Comparison of ENCODE assay signal across 13 mouse cellular contexts in the genomic region with DNA sequence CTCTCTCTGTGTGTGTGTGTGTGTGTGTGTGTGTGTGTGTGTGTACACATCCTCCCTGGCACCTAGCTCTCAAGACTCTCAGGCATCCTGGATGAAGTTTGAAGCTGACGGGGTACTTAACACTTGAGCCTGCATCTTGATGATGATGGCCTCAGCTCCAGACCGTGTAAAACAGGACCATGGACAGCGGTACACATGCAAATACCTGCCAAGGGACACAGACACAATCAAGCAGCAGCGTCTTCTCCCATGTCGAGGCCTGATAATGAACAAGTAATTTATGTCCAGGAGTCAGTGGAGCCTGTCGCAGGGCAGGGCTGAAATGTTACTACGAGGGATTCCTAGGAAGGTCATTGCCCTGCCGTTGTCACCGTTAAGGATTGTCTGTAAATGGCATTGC.
DNase-seq lines count a peak whose midpoint lies in the region; ATAC-seq lines count a peak whose summit lies in the region.
"Had no signal": no experiment of that assay in that cellular context is flagged by ENCODE, and none has a peak within 500 bp of the region (broad histone marks: within the 10 kb centered on the region; RNA-seq: fewer than 3 reads in every experiment).

No protein-coding gene starts in this region.

- H3K9ac ChIP-seq in hindbrain, embryonic 13.5 days, result no peak overlapping the region
- H3K9ac ChIP-seq: hindbrain, embryonic 15.5 days had no signal

- H3K27ac ChIP-seq in hindbrain, embryonic 10.5 days, result no peak overlapping the region
- H3K27ac ChIP-seq in hindbrain, embryonic 13.5 days, result no peak overlapping the region
- H3K27ac ChIP-seq: hindbrain, embryonic 15.5 days; left cerebral cortex, adult 2 months had no signal

- no peak overlapping the region for H3K4me2 ChIP-seq in hindbrain, embryonic 13.5 days
- H3K4me2 ChIP-seq: hindbrain, embryonic 15.5 days had no signal

- H3K4me1 ChIP-seq in hindbrain, embryonic 10.5 days (replicated peaks), result no peaks in the 10 kb centered on the region
- no peaks in the 10 kb centered on the region for H3K4me1 ChIP-seq in hindbrain, embryonic 13.5 days (replicated peaks)
- H3K4me1 ChIP-seq: hindbrain, embryonic 15.5 days had no signal

- no peaks in the 10 kb centered on the region for H3K9me3 ChIP-seq in hindbrain, embryonic 10.5 days
- H3K9me3 ChIP-seq in hindbrain, embryonic 13.5 days, result no peaks in the 10 kb centered on the region
- H3K9me3 ChIP-seq: hindbrain, embryonic 15.5 days had no signal

- ATAC-seq in hindbrain, embryonic 13.5 days (ENCODE audit: low FRiP score), result no peak

- H3K27me3 ChIP-seq in hindbrain, embryonic 10.5 days (ENCODE audit: insufficient read depth, poor library complexity, severe bottlenecking), result no peaks in the 10 kb centered on the region; the same call in 1 of the 2 replicates
- H3K27me3 ChIP-seq in hindbrain, embryonic 13.5 days, result peaks cover 11% of the 10 kb centered on the region; the same call in 1 of the 2 replicates
- H3K27me3 ChIP-seq: hindbrain, embryonic 15.5 days had no signal

- no peaks in the 10 kb centered on the region for H3K36me3 ChIP-seq in hindbrain, embryonic 10.5 days
- no peaks in the 10 kb centered on the region for H3K36me3 ChIP-seq in hindbrain, embryonic 13.5 days
- H3K36me3 ChIP-seq: hindbrain, embryonic 15.5 days had no signal

- WGBS in hindbrain, embryonic 10.5 days, result 42% methylated on average over 9 of the region's 9 CpGs
- WGBS in hindbrain, embryonic 13.5 days, result 39% methylated on average over 9 of the region's 9 CpGs

- H3K4me3 ChIP-seq in hindbrain, embryonic 10.5 days, result no peak overlapping the region
- no peak overlapping the region for H3K4me3 ChIP-seq in hindbrain, embryonic 13.5 days
- H3K4me3 ChIP-seq: erythroblast, embryonic 14.5 days; hindbrain, embryonic 15.5 days; left cerebral cortex, adult 2 months had no signal

- DNase-seq in hindbrain, embryonic 10.5 days (ENCODE audit: low spot score), result peak; percentile 39
- DNase-seq in 416B (ENCODE audit: low read depth) (peak; percentile 44), R1 (ENCODE audit: low read depth, low spot score) (peak; percentile 72)
- DNase-seq in induced T-regulatory cell, adult 2 months (ENCODE audit: low read depth), result peak; percentile 22
- DNase-seq in layer of hippocampus, postnatal 25 days (ENCODE audit: extremely low spot score in 1 of 2, low spot score in 1 of 2), result no peak
- DNase-seq in frontal cortex, postnatal 14 days (ENCODE audit: low spot score in 2 of 2), result no peak
- no peak for DNase-seq in layer of hippocampus, adult 18-20 months (ENCODE audit: low spot score in 2 of 2)
- DNase-seq: gastrocnemius, postnatal 14 days; right cerebral cortex, postnatal 25 days had no signal

Comparison
In these comparisons a context has a peak if more than half of its experiments do, and no peak if none do; other contexts are left out.
1. DNase-seq: peak in hindbrain, embryonic 10.5 days (single experiment), 416B (single experiment), R1 (single experiment) and induced T-regulatory cell, adult 2 months (single experiment); none in layer of hippocampus, postnatal 25 days (0 of 2), frontal cortex, postnatal 14 days (0 of 2) and layer of hippocampus, adult 18-20 months (0 of 2).